Mouse (Mus musculus): ENCODE data around the gene Jup. TPM values are rescaled to one million over a fixed set of nuclear protein-coding genes. Genes with fewer than 3 reads are reported as not detected.

The Jup gene
- polyA plus RNA-seq, 2 experiments from 2014 or later, result 0.32 to 1.9 TPM

- no peak for ATAC-seq
Measured at GRCm38 (mm10) chr11:100408076-100408834, 10.7 kb upstream of the Jup start.

- ATAC-seq, result no peak
Measured at GRCm38 (mm10) chr11:100406995-100407705, 9.6 kb upstream of the Jup start.

GRCm38 (mm10) chr11:100406273-100406672 lies 8.7 kb upstream of the Jup start:
- no peak for ATAC-seq

- no peak for ATAC-seq
Measured at GRCm38 (mm10) chr11:100404456-100405074, 7.0 kb upstream of the Jup start.

GRCm38 (mm10) chr11:100403445-100404134 lies 6.0 kb upstream of the Jup start:
- no peak for ATAC-seq

- ATAC-seq, result no peak
Measured at GRCm38 (mm10) chr11:100402682-100403081, 5.1 kb upstream of the Jup start.

GRCm38 (mm10) chr11:100402240-100402639 lies 4.7 kb upstream of the Jup start:
- no peak for ATAC-seq

GRCm38 (mm10) chr11:100400842-100401241 lies 3.3 kb upstream of the Jup start:
- ATAC-seq, result no peak

- ATAC-seq, result no peak
Measured at GRCm38 (mm10) chr11:100399727-100400538, 2.4 kb upstream of the Jup start.

GRCm38 (mm10) chr11:100399320-100399719 lies 1.8 kb upstream of the Jup start:
- ATAC-seq, result no peak

GRCm38 (mm10) chr11:100398517-100398916 lies 954 bp upstream of the Jup start:
- no peak for ATAC-seq

- peak; percentile 24 for ATAC-seq
Measured at GRCm38 (mm10) chr11:100396886-100397599, 520 bp downstream of the Jup start.

- ATAC-seq, result no peak
Measured at GRCm38 (mm10) chr11:100395861-100396631, 1.5 kb downstream of the Jup start.

- no peak for ATAC-seq
Measured at GRCm38 (mm10) chr11:100395200-100395599, 2.4 kb downstream of the Jup start.

- no peak for ATAC-seq
Measured at GRCm38 (mm10) chr11:100394353-100395074, 3.0 kb downstream of the Jup start.

- ATAC-seq, result no peak
Measured at GRCm38 (mm10) chr11:100393733-100394132, 3.8 kb downstream of the Jup start.

- no peak for ATAC-seq
Measured at GRCm38 (mm10) chr11:100392958-100393357, 4.6 kb downstream of the Jup start.

GRCm38 (mm10) chr11:100391884-100392345 lies 5.6 kb downstream of the Jup start:
- ATAC-seq, result no peak

- ATAC-seq, result no peak
Measured at GRCm38 (mm10) chr11:100391081-100391883, 6.3 kb downstream of the Jup start.
